Mouse (Mus musculus) 3T3-L1 (cell line): ENCODE measurements around the gene Ppp1cc.
"Not testable (repeated sequence)": the region's sequence is repeated elsewhere in the genome, so short reads cannot be mapped to it uniquely, and the experiment has no call there.

ENCODE experiments used
- DNase-seq: peaks from one replicate; pipeline ENCODE4 v3.0.0-alpha.2; 2015; ENCODE audit warnings: low read depth, low spot score

The Ppp1cc gene

DNA sequence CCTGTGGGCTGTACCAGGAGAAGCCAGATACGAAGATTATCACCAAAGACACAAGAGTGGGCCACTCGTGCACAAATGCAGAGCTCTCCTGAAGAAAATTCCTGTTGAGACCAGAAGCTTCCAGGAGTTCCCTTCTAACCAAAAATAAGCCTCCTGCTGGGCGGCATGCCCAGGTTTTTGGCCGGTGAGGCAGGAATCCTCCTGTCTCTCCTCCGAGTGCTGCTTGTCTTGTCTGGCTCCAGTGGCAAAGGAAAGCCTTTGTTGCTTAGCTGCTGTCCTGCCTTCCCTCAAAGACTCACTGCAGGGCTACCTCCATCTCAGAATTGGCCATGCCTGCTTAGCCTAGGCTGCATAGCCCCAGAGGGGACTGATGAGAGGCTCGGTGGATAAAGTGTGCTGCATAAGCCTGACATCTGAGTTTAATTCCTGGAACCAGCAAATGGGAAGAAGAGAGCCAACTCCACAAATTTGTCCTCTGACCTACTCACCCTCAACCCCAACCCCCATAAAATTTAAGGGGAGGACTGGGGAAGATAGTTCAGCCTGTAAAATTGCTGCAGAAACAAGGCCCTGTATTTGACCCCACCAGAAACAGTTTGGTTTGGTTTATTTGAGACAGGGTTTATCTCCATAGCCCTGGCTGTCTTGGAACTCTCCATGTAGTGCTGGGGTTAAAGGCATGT is 7.3 kb downstream of the Ppp1cc start:
- peak; percentile 62 for DNase-seq

DNA sequence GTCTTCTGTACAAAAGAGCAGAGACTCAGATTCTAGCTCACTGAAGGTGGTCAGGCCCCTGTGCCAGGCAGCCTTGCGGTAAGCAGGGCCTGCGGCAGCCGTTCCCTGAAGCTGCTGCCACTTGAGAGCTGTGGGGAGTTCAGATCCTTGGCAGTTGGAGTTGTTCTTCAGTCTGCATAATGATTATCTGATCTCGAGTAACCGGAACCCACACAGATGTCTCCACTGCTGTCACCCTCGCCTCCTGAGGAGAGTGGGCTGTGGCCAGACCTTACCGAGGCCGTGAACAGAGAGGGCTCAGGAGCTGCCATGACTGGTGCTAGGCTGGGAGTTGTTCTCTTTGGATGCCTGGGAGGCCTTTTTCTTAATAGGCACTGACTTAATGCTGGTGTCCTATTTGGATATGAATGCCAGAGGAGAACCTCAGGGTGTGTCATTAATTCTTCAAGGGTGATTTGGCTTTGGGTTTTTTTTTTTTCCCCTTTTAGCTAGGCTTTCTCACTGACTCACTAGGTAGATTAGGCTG is 8.6 kb downstream of the Ppp1cc start:
- DNase-seq, result peak; percentile 85

DNA sequence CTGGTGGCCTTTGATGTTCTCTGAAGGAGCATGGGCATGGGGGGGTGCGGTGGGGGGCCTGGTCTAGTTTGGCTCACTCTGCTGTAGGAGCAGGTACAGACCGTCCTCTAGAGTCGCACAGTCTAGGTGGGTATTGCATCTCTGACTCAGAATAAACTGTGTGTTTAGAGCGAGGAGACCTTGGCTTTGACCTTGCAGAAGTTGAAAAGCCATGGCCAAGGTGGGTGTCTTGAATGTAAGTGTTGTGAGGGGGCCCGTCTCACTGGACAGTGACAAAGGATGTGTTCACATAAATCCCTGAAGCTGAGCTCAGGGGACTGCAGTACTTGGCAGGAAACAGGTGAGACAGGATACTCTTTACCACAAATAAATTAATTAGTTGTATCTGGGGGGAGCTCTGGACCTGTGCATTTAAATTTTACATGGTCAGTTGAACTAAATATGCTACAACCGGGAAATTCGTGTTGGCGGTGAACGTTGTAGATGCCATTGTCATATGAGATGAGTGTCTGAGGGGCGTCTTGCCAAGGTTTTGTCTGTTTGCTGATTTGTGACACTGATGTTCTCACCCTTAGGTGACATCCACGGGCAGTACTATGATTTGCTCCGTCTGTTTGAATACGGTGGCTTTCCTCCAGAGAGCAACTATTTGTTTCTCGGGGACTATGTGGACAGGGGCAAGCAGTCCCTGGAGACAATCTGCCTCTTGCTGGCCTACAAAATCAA is 10.4 kb downstream of the Ppp1cc start:
- DNase-seq, result no peak

DNA sequence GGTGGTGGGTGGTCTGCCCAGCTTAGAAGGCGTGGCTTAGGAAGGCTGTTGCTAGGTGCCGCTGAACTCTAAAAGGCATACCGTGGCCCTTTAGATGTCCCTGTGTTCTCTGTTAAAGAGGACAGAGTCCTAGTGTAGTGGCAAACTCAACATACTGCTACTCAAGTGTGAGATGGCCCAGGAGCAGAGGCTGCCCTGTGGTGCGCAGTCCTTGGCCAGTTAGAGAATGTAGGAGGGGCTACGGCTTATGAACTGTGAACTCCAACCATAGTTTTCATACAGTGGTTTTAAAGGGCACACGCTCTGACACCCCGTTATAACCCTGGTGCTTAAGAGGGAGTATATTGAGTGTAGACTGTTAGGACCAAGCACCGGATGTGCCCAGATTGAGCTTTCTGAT is 13.0 kb downstream of the Ppp1cc start:
- no peak for DNase-seq

GRCm38 (mm10) chr5:122175402-122175801 is 17.3 kb downstream of the Ppp1cc start:
- DNase-seq, result no peak

DNA sequence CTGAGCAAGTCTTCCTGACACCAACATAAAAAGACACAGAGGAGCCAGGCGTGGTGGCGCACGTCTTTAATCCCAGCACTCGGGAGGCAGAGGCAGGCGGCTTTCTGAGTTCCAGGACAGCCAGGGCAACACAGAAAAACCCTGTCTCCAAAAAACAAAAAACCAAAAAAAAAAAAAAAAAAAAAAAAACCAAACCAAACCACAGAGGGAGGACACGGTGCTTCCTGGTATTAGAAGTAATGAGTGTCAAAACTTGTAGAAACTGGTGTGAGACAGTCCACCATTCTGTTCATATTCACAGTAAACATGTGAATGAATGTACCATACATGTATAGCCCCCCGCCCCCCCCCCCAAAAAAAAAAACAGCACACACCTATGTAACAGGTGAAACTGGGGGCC is 17.9 kb downstream of the Ppp1cc start:
- no peak for DNase-seq

GRCm38 (mm10) chr5:122176398-122176797 is 18.3 kb downstream of the Ppp1cc start:
- peak; percentile 79 for DNase-seq

- DNase-seq, result no peak
Measured at GRCm38 (mm10) chr5:122179665-122180064, 21.6 kb downstream of the Ppp1cc start.

GRCm38 (mm10) chr5:122184283-122184806 is 26.3 kb downstream of the Ppp1cc start:
- no peak for DNase-seq

GRCm38 (mm10) chr5:122184858-122185257 is 26.8 kb downstream of the Ppp1cc start:
- DNase-seq, result not testable (repeated sequence)

DNA sequence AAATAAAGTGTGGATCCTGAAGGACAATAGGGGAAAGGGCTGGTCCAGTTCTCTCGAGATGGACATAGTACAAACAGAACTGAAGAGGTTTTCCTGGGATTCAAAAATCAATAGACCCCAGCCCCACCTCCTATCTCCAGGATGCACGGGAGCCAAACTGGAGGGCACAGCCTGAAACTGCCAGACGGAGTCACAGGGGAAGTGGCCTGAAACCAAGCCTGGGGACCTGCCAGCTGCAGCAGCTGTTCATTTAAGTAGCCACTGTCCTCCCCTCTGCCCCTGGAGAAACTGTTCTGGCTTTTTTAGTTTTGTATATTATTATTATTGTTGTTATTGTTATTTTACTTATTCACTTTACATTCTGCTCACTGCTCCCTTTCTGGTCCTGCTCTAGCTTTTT is 31.0 kb downstream of the Ppp1cc start:
- DNase-seq, result no peak

GRCm38 (mm10) chr5:122190465-122190864 is 32.4 kb downstream of the Ppp1cc start:
- DNase-seq, result no peak

- DNase-seq, result no peak
Measured at GRCm38 (mm10) chr5:122191269-122192063, 33.4 kb downstream of the Ppp1cc start.

- no peak for DNase-seq
Measured at GRCm38 (mm10) chr5:122192347-122192746, 34.3 kb downstream of the Ppp1cc start.

- no peak for DNase-seq
Measured at GRCm38 (mm10) chr5:122200872-122201271, 42.8 kb downstream of the Ppp1cc start.

GRCm38 (mm10) chr5:122201904-122202303 is 43.8 kb downstream of the Ppp1cc start:
- no peak for DNase-seq

GRCm38 (mm10) chr5:122204180-122204579 is 46.1 kb downstream of the Ppp1cc start:
- DNase-seq, result no peak

- DNase-seq, result no peak
Measured at GRCm38 (mm10) chr5:122206475-122206874, 48.4 kb downstream of the Ppp1cc start, which contains the start of gene Hvcn1. Gene Hvcn1 (plus strand): TSS chr5:122206804.

DNA sequence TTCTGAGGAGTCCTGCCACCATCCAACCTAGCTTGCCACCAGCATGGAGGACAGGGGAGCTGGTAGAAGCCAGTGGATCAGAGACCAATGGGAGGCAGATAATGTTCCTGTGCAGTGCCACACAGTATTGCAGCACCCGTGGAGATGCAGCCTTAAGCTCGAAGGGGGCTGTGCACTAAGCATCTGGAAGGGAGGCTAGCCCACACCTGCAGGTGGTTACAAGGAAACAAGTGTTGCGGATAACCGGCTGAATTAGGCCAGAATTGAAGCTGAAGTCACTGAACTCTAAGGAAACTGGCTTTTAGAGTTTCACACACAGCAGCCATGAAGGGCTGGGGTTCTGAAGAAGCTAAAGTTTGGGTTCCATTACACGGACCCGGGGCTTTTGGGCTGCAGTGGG is 50.8 kb downstream of the Ppp1cc start:
- DNase-seq, result no peak

DNA sequence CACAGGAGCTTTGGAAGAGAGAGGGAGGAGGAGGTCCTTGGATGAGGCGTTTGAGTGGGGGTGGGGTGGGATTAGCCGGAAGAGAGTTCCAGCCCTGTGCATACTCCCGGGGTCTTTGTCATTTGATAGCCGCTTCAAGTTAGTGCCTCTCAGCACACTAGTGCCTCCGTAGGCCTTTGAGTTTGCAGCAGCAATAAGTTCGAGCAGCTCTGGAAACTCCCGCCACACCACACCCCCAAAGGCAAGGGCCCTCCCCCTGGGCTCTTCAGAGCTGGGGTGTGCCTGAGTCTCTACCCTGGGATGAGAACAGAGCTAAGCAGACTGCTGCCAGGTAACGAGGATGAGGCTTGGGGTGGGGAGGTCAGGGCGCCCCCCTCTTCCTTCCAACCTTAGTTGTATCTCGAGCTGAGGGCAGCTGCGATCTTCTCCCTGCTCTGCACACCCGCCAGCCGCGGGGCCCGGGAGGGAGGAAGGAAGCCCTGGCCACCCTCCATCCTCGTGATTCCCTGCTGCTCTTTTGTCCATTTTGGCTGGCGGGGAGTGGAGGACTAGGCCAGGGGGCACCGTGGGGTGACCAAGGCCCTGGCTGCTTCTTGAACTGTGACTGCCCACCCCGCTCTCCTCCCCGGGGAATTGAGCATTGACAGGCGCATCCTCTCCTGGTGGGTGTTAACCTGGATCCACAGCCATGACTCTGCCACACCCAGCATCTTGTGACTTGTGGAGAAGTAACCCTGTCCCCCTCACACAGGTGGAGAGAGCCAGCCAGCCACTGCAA is 51.7 kb downstream of the Ppp1cc start:
- no peak for DNase-seq

GRCm38 (mm10) chr5:122210890-122211289 is 52.8 kb downstream of the Ppp1cc start:
- no peak for DNase-seq
